Mouse (Mus musculus) bone marrow macrophage, adult 2 months (primary cell): Measurements from ENCODE around the gene BC067074.

Experiments used
- CTCF ChIP-seq: IDR thresholded peaks from 2 replicates; pipeline ENCODE4 v1.5.1; 2012; ENCODE audit warnings: low read depth, mild to moderate bottlenecking, low read length, moderate library complexity
- POLR2A ChIP-seq: IDR thresholded peaks from 2 replicates; pipeline ENCODE4 v1.6.1; 2012; ENCODE audit warnings: mild to moderate bottlenecking, low read depth, low read length, borderline replicate concordance

- TF ChIP-seq CTCF (no peak), POLR2A (no peak)
These were observed 88.8 kb downstream of the BC067074 start for GRCm38 (mm10) chr13:113381710-113382109.
